ENCODE assay signal across 9 mouse cellular contexts in genomic region chr9:66915401-66915800, GRCm38 (mm10). TPM values are rescaled to one million over a fixed set of nuclear protein-coding genes. Genes with fewer than 3 reads are reported as not detected.
DNase-seq lines count a peak whose midpoint lies in the region; ATAC-seq and TF ChIP-seq lines count a peak whose summit lies in the region.
"Had no signal": no experiment of that assay in that cellular context is flagged by ENCODE, and none has a peak within 500 bp of the region (broad histone marks: within the 10 kb centered on the region; RNA-seq: fewer than 3 reads in every experiment).

No protein-coding gene starts in this region.

- TF ChIP-seq CTCF in testis, adult 2 months (IDR thresholded peaks at IDR 0.05; ENCODE audit: control insufficient read depth, insufficient read depth, insufficient replicate concordance, low read depth, low read length): no peak

- DNase-seq in testis, postnatal 10 days (ENCODE audit: low spot score): no peak
- DNase-seq in embryo, embryonic 10 days (ENCODE audit: low spot score): no peak
- DNase-seq in MN1 (ENCODE audit: low spot score): no peak
- DNase-seq: cerebellum, adult 8-10 months had no signal

- H3K9me3 ChIP-seq in erythroblast, embryonic 14.5 days (ENCODE audit: control insufficient read depth, low read length): peaks cover 2% of the 10 kb centered on the region; the same call in 1 of the 2 replicates
- no peaks in the 10 kb centered on the region for H3K9me3 ChIP-seq in hindbrain, embryonic 13.5 days

- H3K9ac ChIP-seq in hindbrain, embryonic 13.5 days: no peak overlapping the region

- TF ChIP-seq POLR2A in testis, adult 2 months (IDR thresholded peaks at IDR 0.05; ENCODE audit: control insufficient read depth, low read depth, low read length): no peak

- no peaks in the 10 kb centered on the region for H3K27me3 ChIP-seq in erythroblast, embryonic 14.5 days (ENCODE audit: control insufficient read depth)
- H3K27me3 ChIP-seq in testis, adult 2 months (ENCODE audit: control insufficient read depth, insufficient read depth, low read length): no peaks in the 10 kb centered on the region
- no peaks in the 10 kb centered on the region for H3K27me3 ChIP-seq in hindbrain, embryonic 13.5 days

- no peak overlapping the region for H3K4me2 ChIP-seq in hindbrain, embryonic 13.5 days

- H3K4me3 ChIP-seq in erythroblast, embryonic 14.5 days (replicated peaks): peak overlapping the region; percentile 91
- H3K4me3 ChIP-seq in testis, adult 2 months (ENCODE audit: control insufficient read depth, low read depth, low read length): no peak overlapping the region
- H3K4me3 ChIP-seq in macrophage (ENCODE audit: inconsistent target): no peak overlapping the region
- H3K4me3 ChIP-seq in hindbrain, embryonic 13.5 days: no peak overlapping the region

- peaks cover 89% of the 10 kb centered on the region for H3K4me1 ChIP-seq in erythroblast, embryonic 14.5 days (ENCODE audit: control insufficient read depth)
- H3K4me1 ChIP-seq in testis, adult 2 months (ENCODE audit: control insufficient read depth, insufficient read depth, low read length): peaks cover 8% of the 10 kb centered on the region
- H3K4me1 ChIP-seq in hindbrain, embryonic 13.5 days (replicated peaks): peaks cover 65% of the 10 kb centered on the region

- WGBS in macrophage (ENCODE audit: missing documents): 12% methylated on average over 5 of the region's 5 CpGs
- 81% methylated on average over 5 of the region's 5 CpGs for WGBS in hindbrain, embryonic 13.5 days

- no peak for ATAC-seq in erythroblast, adult 5-6 weeks (replicated peaks; ENCODE audit: low FRiP score, poor library complexity, severe bottlenecking)
- ATAC-seq in hindbrain, embryonic 13.5 days (ENCODE audit: low FRiP score): no peak

- H3K27ac ChIP-seq in testis, adult 2 months (ENCODE audit: control insufficient read depth, insufficient read depth, low read depth, low read length): 0 out of 2 replicates have a peak overlapping the region, but pooled peaks have one; percentile 14
- H3K27ac ChIP-seq in macrophage: peak overlapping the region; percentile 93
- no peak overlapping the region for H3K27ac ChIP-seq in hindbrain, embryonic 13.5 days

- H3K36me3 ChIP-seq in erythroblast, embryonic 14.5 days (ENCODE audit: control insufficient read depth): peaks cover 80% of the 10 kb centered on the region
- no peaks in the 10 kb centered on the region for H3K36me3 ChIP-seq in testis, adult 2 months (ENCODE audit: control insufficient read depth, insufficient read depth, low read length)
- H3K36me3 ChIP-seq in macrophage (ENCODE audit: inconsistent target): 0 out of 2 replicates have a peak, but pooled peaks cover 20% of the 10 kb centered on the region
- H3K36me3 ChIP-seq in hindbrain, embryonic 13.5 days: no peaks in the 10 kb centered on the region

- H3K79me2 ChIP-seq in macrophage (ENCODE audit: inconsistent target): peaks cover 90% of the 10 kb centered on the region

RNA-seq across cellular contexts. Expression of gene Rab8b, which starts 4.1 kb away (rescaled TPM):
- polyA plus RNA-seq in erythroblast, embryonic 14.5 days (2012): 0.37 and 0.53 TPM in 2 replicates
- 41.3 and 62.1 TPM in 2 replicates for total RNA-seq in erythroblast, adult 5-6 weeks (2015; ENCODE audit: low replicate concordance)
- 99.4 and 106 TPM in 2 replicates for total RNA-seq in erythroblast, adult 5-6 weeks (2017; ENCODE audit: low replicate concordance)
- 8.6 and 10.9 TPM in 2 replicates for polyA plus RNA-seq in testis, adult 2 months (2012; rRNA removed)
- total RNA-seq in macrophage (2018; cell fraction: chromatin; rRNA removed): 100 to 1,000 TPM in 24 of 26 experiments, 10 to 100 TPM in 2; 75.0 to 334 (median 129) TPM
- 100 to 1,000 TPM; 225 to 568 (median 292) TPM for total RNA-seq in macrophage (2018; cell fraction: cytosol; rRNA removed)
- total RNA-seq in macrophage (2018; cell fraction: nucleus; rRNA removed): 100 to 1,000 TPM; 152 to 371 (median 210) TPM
- 189 to 289 TPM (median 212 TPM) in 3 replicates for polyA plus RNA-seq in macrophage (2018)
- polyA plus RNA-seq in hindbrain, embryonic 13.5 days (2015; fragmentation: Nextera tagmentation; extraction: Ambion mirVana): 37.6 and 38.4 TPM in 2 replicates

RNA-seq across cellular contexts. Expression of gene Rps27l, which starts 30.5 kb away (rescaled TPM):
- 10.2 and 12.0 TPM in 2 replicates for polyA plus RNA-seq in erythroblast, embryonic 14.5 days (2012)
- total RNA-seq in erythroblast, adult 5-6 weeks (2015; ENCODE audit: low replicate concordance): 102 and 125 TPM in 2 replicates
- total RNA-seq in erythroblast, adult 5-6 weeks (2017; ENCODE audit: low replicate concordance): 23.7 and 43.2 TPM in 2 replicates
- 61.0 and 75.7 TPM in 2 replicates for polyA plus RNA-seq in testis, adult 2 months (2012; rRNA removed)
- 10 to 100 TPM in 11 of 26 experiments, 1 to 10 TPM in 15; 2.9 to 55.4 (median 8.2) TPM for total RNA-seq in macrophage (2018; cell fraction: chromatin; rRNA removed)
- total RNA-seq in macrophage (2018; cell fraction: cytosol; rRNA removed): 100 to 1,000 TPM; 179 to 384 (median 241) TPM
- total RNA-seq in macrophage (2018; cell fraction: nucleus; rRNA removed): 10 to 100 TPM; 10.3 to 61.2 (median 24.7) TPM
- 167 to 496 TPM (median 309 TPM) in 3 replicates for polyA plus RNA-seq in macrophage (2018)
- 291 and 315 TPM in 2 replicates for polyA plus RNA-seq in hindbrain, embryonic 13.5 days (2015; fragmentation: Nextera tagmentation; extraction: Ambion mirVana)

RNA-seq across cellular contexts. Expression of gene Lactb, which starts 59.9 kb away (rescaled TPM):
- polyA plus RNA-seq in erythroblast, embryonic 14.5 days (2012): 0.16 and 0.20 TPM in 2 replicates
- 0.96 and 12.1 TPM in 2 replicates for total RNA-seq in erythroblast, adult 5-6 weeks (2015; ENCODE audit: low replicate concordance)
- 3.2 and 7.2 TPM in 2 replicates for total RNA-seq in erythroblast, adult 5-6 weeks (2017; ENCODE audit: low replicate concordance)
- 3.9 and 5.2 TPM in 2 replicates for polyA plus RNA-seq in testis, adult 2 months (2012; rRNA removed)
- 10 to 100 TPM in 22 of 26 experiments, 1 to 10 TPM in 4; 5.1 to 25.3 (median 17.4) TPM for total RNA-seq in macrophage (2018; cell fraction: chromatin; rRNA removed)
- 10 to 100 TPM; 23.5 to 37.4 (median 31.0) TPM for total RNA-seq in macrophage (2018; cell fraction: cytosol; rRNA removed)
- 10 to 100 TPM in 25 of 26 experiments, 1 to 10 TPM in 1; 8.6 to 32.0 (median 20.4) TPM for total RNA-seq in macrophage (2018; cell fraction: nucleus; rRNA removed)
- 31.0 to 53.6 TPM (median 37.0 TPM) in 3 replicates for polyA plus RNA-seq in macrophage (2018)
- 12.2 and 12.8 TPM in 2 replicates for polyA plus RNA-seq in hindbrain, embryonic 13.5 days (2015; fragmentation: Nextera tagmentation; extraction: Ambion mirVana)
